Mouse (Mus musculus): ENCODE data around the gene Ube2e2. TPM values are rescaled to one million over a fixed set of nuclear protein-coding genes. Genes with fewer than 3 reads are reported as not detected.
"Not testable (repeated sequence)": the region's sequence is repeated elsewhere in the genome, so short reads cannot be mapped to it uniquely, and the experiment has no call there.

The Ube2e2 gene
- total and polyA plus RNA-seq, 2 experiments: 25.2 to 84.8 TPM

- no peak overlapping the region for H3K27ac ChIP-seq (replicated peaks; ENCODE audit: insufficient read depth, low read depth, low read length)
- WGBS: 85% methylated on average over 4 of the region's 4 CpGs
Measured at GRCm38 (mm10) chr14:18573286-18573956, 320.6 kb downstream of the Ube2e2 start.

GRCm38 (mm10) chr14:18572852-18573251 is 321.2 kb downstream of the Ube2e2 start:
- H3K27ac ChIP-seq (replicated peaks; ENCODE audit: insufficient read depth, low read depth, low read length): no peak overlapping the region
- no peaks in the 10 kb centered on the region for H3K27me3 ChIP-seq (ENCODE audit: control insufficient read depth, insufficient read depth, low read length)
- no peak for DNase-seq (ENCODE audit: extremely low read depth, low read depth, low spot score)
- 93% methylated on average over 4 of the region's 4 CpGs for WGBS
- no peaks in the 10 kb centered on the region; the same call in 1 of the 2 replicates for H3K36me3 ChIP-seq (ENCODE audit: control insufficient read depth, insufficient read depth, low read length)
- no peak for TF ChIP-seq POLR2A (IDR thresholded peaks at IDR 0.05; ENCODE audit: extremely low read depth, insufficient read depth, low read length)
- H3K4me1 ChIP-seq (ENCODE audit: control insufficient read depth, insufficient read depth, low read length): peaks cover 1% of the 10 kb centered on the region
- no peaks in the 10 kb centered on the region for H3K79me2 ChIP-seq (ENCODE audit: control insufficient read depth, insufficient read depth, low read length)
- H3K4me3 ChIP-seq (ENCODE audit: insufficient read depth, low read depth, low read length): no peak overlapping the region
- no peak overlapping the region for H3K9ac ChIP-seq (ENCODE audit: low read depth, low read length)

More at GRCm38 (mm10) chr14:18573286-18573956, 320.6 kb downstream of the Ube2e2 start:
- DNase-seq (ENCODE audit: extremely low read depth, low read depth, low spot score): no peak
- H3K4me3 ChIP-seq (ENCODE audit: insufficient read depth, low read depth, low read length): no peak overlapping the region
- H3K36me3 ChIP-seq (ENCODE audit: control insufficient read depth, insufficient read depth, low read length): no peaks in the 10 kb centered on the region; the same call in 1 of the 2 replicates
- no peaks in the 10 kb centered on the region for H3K27me3 ChIP-seq (ENCODE audit: control insufficient read depth, insufficient read depth, low read length)
- H3K4me1 ChIP-seq (ENCODE audit: control insufficient read depth, insufficient read depth, low read length): peaks cover 1% of the 10 kb centered on the region
- no peak overlapping the region for H3K9ac ChIP-seq (ENCODE audit: low read depth, low read length)
- H3K79me2 ChIP-seq (ENCODE audit: control insufficient read depth, insufficient read depth, low read length): no peaks in the 10 kb centered on the region
- no peak for TF ChIP-seq POLR2A (IDR thresholded peaks at IDR 0.05; ENCODE audit: extremely low read depth, insufficient read depth, low read length)
- no peak for TF ChIP-seq CTCF (IDR thresholded peaks at IDR 0.05; ENCODE audit: low read depth, low read length)

GRCm38 (mm10) chr14:18569615-18570014 is 324.5 kb downstream of the Ube2e2 start:
- no peak overlapping the region for H3K4me3 ChIP-seq (ENCODE audit: insufficient read depth, low read depth, low read length)
- no peak overlapping the region for H3K27ac ChIP-seq (replicated peaks; ENCODE audit: insufficient read depth, low read depth, low read length)
- H3K9ac ChIP-seq (ENCODE audit: low read depth, low read length): no peak overlapping the region
- H3K27me3 ChIP-seq (ENCODE audit: control insufficient read depth, insufficient read depth, low read length): no peaks in the 10 kb centered on the region
- no peak for TF ChIP-seq POLR2A (IDR thresholded peaks at IDR 0.05; ENCODE audit: extremely low read depth, insufficient read depth, low read length)
- TF ChIP-seq CTCF (IDR thresholded peaks at IDR 0.05; ENCODE audit: low read depth, low read length): no peak
- no peak for DNase-seq (ENCODE audit: extremely low read depth, low read depth, low spot score)
- H3K79me2 ChIP-seq (ENCODE audit: control insufficient read depth, insufficient read depth, low read length): no peaks in the 10 kb centered on the region
- no peaks in the 10 kb centered on the region for H3K36me3 ChIP-seq (ENCODE audit: control insufficient read depth, insufficient read depth, low read length)
- H3K4me1 ChIP-seq (ENCODE audit: control insufficient read depth, insufficient read depth, low read length): peaks cover 1% of the 10 kb centered on the region

GRCm38 (mm10) chr14:18564999-18565398 is 329.1 kb downstream of the Ube2e2 start:
- H3K9ac ChIP-seq (ENCODE audit: low read depth, low read length); H3K4me3 ChIP-seq (ENCODE audit: insufficient read depth, low read depth, low read length); DNase-seq (ENCODE audit: extremely low read depth, low read depth, low spot score); H3K27me3 ChIP-seq (ENCODE audit: control insufficient read depth, insufficient read depth, low read length); H3K4me1 ChIP-seq (ENCODE audit: control insufficient read depth, insufficient read depth, low read length); H3K27ac ChIP-seq (replicated peaks; ENCODE audit: insufficient read depth, low read depth, low read length); H3K36me3 ChIP-seq (ENCODE audit: control insufficient read depth, insufficient read depth, low read length); H3K79me2 ChIP-seq (ENCODE audit: control insufficient read depth, insufficient read depth, low read length): not testable (repeated sequence)
- WGBS: 75% methylated on average over 8 of the region's 8 CpGs

- no peak for DNase-seq (ENCODE audit: extremely low read depth, low read depth, low spot score)
- no peak overlapping the region for H3K27ac ChIP-seq (replicated peaks; ENCODE audit: insufficient read depth, low read depth, low read length)
- H3K27me3 ChIP-seq (ENCODE audit: control insufficient read depth, insufficient read depth, low read length): no peaks in the 10 kb centered on the region
- TF ChIP-seq POLR2A (IDR thresholded peaks at IDR 0.05; ENCODE audit: extremely low read depth, insufficient read depth, low read length) (no peak), CTCF (IDR thresholded peaks at IDR 0.05; ENCODE audit: low read depth, low read length) (no peak)
- no peaks in the 10 kb centered on the region for H3K4me1 ChIP-seq (ENCODE audit: control insufficient read depth, insufficient read depth, low read length)
- H3K79me2 ChIP-seq (ENCODE audit: control insufficient read depth, insufficient read depth, low read length): no peaks in the 10 kb centered on the region
- H3K36me3 ChIP-seq (ENCODE audit: control insufficient read depth, insufficient read depth, low read length): no peaks in the 10 kb centered on the region
- no peak overlapping the region for H3K4me3 ChIP-seq (ENCODE audit: insufficient read depth, low read depth, low read length)
- H3K9ac ChIP-seq (ENCODE audit: low read depth, low read length): no peak overlapping the region
- 71% methylated on average over 1 of the region's 1 CpGs for WGBS
Measured at GRCm38 (mm10) chr14:18555287-18555686, 338.8 kb downstream of the Ube2e2 start.

GRCm38 (mm10) chr14:18554627-18554988 is 339.5 kb downstream of the Ube2e2 start:
- no peak overlapping the region for H3K4me3 ChIP-seq (ENCODE audit: insufficient read depth, low read depth, low read length)
- H3K27me3 ChIP-seq (ENCODE audit: control insufficient read depth, insufficient read depth, low read length): no peaks in the 10 kb centered on the region
- H3K27ac ChIP-seq (replicated peaks; ENCODE audit: insufficient read depth, low read depth, low read length): no peak overlapping the region
- no peaks in the 10 kb centered on the region for H3K79me2 ChIP-seq (ENCODE audit: control insufficient read depth, insufficient read depth, low read length)
- WGBS: 92% methylated on average over 2 of the region's 2 CpGs
- DNase-seq (ENCODE audit: extremely low read depth, low read depth, low spot score): no peak
- no peak for TF ChIP-seq CTCF (IDR thresholded peaks at IDR 0.05; ENCODE audit: low read depth, low read length)
- no peak for TF ChIP-seq POLR2A (IDR thresholded peaks at IDR 0.05; ENCODE audit: extremely low read depth, insufficient read depth, low read length)
- H3K36me3 ChIP-seq (ENCODE audit: control insufficient read depth, insufficient read depth, low read length): no peaks in the 10 kb centered on the region
- no peak overlapping the region for H3K9ac ChIP-seq (ENCODE audit: low read depth, low read length)
- H3K4me1 ChIP-seq (ENCODE audit: control insufficient read depth, insufficient read depth, low read length): no peaks in the 10 kb centered on the region
